Mouse (Mus musculus): ENCODE results near the gene Mst1r. TPM values are rescaled to one million over a fixed set of nuclear protein-coding genes. Genes with fewer than 3 reads are reported as not detected.

Mst1r gene
- 1 to 10 TPM; 1.3 to 2.4 TPM for total RNA-seq (2021)
- long read RNA-seq, experiment 1: 0 reads
- long read RNA-seq, experiment 2: 0 reads

DNA sequence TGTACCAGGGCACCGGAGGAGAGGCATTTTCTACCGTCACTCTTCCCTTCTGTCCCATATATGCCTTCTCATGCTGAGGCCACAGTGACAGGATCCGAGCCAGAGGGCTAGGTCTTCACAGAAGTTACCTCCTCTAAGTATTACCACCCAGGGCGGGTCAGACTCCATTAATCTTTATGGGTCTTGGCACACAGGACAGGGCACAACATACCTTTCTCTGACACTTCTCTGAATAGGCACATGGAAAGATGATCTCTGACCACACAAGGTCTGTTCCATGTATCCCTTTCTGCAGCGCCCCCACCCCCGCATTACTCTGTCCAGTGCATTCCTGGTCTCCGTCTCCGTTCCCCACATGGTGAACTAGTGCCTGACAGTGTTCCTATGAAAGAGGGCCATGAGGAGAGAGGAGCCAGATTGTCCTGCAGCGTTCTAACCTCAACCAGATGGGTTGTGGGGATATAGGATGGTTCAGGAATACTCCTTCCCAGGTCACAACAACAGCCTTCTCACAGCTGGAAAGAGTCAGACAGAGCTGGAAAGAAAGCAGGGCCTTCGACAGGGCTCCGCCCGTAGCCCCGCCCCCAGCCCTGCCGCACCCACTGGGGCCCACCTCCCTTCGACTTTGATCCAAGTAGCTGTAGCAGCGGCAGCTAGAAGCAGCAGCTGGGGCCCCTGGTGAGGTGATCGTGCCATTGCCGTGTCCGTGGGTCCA, at the start of gene Mst1r:
TSS of gene Mst1r (plus strand) at position 622 of the 715 bp plus-strand sequence.
- H3K4me3 ChIP-seq: peak within 1 kb of the TSS; percentile 20; the same call in 1 of the 2 replicates
- no peak for TF ChIP-seq CTCF (conservative IDR thresholded peaks at IDR 0.05)
- H3K27ac ChIP-seq: no peak within 1 kb of the TSS
- DNase-seq (ENCODE audit: low spot score in 2 of 2): no peak

DNA sequence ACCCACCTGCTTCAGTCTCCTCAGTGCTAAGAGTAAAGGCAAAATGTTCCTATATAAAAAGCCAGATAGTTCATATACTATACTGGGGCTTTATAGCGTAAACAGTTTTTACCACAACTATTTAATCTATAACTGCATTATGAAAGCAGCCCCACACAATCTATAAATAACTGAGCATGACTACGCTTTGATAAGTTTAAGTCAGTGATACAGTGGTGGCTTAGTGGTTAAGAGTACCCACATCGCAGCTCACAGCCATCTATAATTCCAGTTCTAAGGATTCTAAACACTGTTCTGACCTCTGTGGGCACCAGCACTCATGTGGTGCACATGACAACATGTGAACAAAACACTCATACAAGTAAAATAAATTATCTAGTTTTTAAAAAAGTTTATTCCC, 48.3 kb upstream of the Mst1r start:
- no peak overlapping the region for H3K27ac ChIP-seq
- H3K4me3 ChIP-seq: no peak overlapping the region
- DNase-seq (ENCODE audit: low spot score in 2 of 2): no peak
- no peak for TF ChIP-seq CTCF (conservative IDR thresholded peaks at IDR 0.05)

DNA sequence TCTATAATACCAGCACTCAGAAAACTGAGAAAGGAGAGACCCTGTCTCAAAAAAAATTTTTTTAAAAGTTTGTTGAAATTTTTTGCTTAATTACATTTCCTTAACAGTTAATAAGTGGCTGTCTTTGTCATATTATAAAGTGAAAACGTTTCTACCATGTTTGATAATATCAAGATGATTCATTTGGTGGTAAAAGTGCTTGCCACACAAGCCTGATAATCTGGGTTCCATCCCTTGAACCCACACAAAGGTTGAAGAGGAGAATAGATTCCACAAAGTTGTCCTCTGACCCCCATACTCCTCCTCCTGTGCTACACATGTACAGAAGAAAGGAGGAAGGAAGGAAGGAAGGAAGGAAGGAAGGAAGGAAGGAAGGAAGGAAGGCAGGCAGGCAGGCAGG, 42.2 kb upstream of the Mst1r start:
- H3K4me3 ChIP-seq: no peak overlapping the region
- H3K27ac ChIP-seq: no peak overlapping the region
- DNase-seq (ENCODE audit: low spot score in 2 of 2): no peak
- no peak for TF ChIP-seq CTCF (conservative IDR thresholded peaks at IDR 0.05)

DNA sequence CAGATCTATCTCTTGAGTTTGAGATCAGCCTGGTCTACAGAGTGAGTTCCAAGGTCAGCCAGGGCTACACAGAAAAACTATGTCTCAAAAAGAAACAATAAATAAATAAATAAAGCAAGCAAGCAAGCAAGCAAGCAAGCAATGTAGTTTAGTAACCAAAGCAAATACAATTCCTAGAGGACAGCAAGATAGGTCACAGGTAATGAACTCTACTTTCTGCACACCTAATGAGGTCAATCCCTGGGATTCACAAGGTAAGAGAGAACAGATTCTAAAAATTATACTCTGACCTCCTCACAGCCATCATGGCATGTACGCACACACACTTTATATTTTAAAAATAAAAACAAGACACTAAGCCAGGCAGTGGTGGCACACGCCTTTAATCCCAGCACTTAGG, 40.6 kb upstream of the Mst1r start:
- H3K4me3 ChIP-seq: no peak overlapping the region
- DNase-seq (ENCODE audit: low spot score in 2 of 2): no peak
- no peak overlapping the region for H3K27ac ChIP-seq
- no peak for TF ChIP-seq CTCF (conservative IDR thresholded peaks at IDR 0.05)

DNA sequence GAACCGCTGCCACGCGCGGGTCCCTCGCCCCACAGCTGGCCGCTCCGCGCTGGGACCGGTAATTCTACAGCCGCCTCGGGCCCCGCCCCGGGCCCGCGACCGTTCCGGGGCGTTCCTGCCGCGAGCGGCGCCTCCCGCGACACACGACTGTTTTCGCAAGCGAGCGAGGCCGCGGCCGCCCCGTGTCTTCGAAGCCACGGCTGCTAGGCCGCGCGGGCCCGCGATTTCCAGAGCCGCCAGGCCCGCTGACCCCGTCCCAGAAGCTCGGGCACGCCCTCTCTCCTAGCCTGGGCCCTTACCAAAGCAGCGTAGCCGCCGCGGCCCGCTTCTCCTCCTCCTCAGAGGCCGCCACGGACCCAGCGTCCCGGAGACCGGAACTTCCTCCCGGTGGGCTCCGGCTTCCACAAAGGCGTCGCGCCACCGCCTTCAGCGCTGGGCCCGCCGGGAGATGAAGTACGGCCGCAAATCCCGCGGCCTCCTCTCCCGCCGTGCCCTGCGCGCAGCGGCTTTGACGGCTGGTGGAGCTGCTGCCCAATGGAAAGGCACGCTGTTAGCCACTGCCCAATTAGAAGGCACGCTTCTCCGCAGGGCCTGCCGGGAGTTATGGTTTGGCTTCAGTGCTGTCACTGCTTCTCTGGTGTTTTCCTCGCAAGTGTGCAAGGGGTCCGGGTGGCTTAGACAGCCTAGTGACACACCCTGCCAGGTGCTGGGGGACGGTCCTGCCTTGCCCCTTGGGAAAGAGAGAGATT, 34.1 kb upstream of the Mst1r start:
- peak; percentile 94 to 97 for DNase-seq (ENCODE audit: low spot score in 2 of 2)
- peak overlapping the region; percentile 86 for H3K4me3 ChIP-seq
- no peak for TF ChIP-seq CTCF (conservative IDR thresholded peaks at IDR 0.05)
- H3K27ac ChIP-seq: peak overlapping the region; percentile 90

DNA sequence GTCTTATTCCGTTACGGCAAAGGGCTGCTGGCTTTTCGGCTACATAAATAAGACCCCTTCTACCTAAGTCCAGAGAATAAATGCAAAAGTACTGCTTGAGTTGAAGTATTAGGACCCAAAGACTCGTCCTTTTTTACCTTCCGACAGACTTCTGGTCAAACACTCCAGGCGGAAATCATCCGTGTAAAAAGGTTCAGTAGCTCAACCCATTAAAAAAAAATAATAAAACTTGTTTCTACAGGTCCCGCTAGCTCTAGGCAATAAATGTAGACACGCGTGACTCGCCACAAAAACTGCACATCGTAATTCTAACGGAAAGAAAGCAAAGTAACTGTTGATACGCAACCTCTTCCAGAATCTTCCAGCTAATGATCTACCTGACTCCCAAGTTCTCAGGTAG, 33.5 kb upstream of the Mst1r start, which contains the start of gene Rbm6:
TSS of gene Rbm6 (minus strand) at position 101 of the 400 bp plus-strand sequence.
- Histone ChIP-seq H3K4me3 (peak within 1 kb of the TSS; percentile 86), H3K27ac (peak within 1 kb of the TSS; percentile 90)
- no peak for DNase-seq (ENCODE audit: low spot score in 2 of 2)
- TF ChIP-seq CTCF (conservative IDR thresholded peaks at IDR 0.05): no peak

DNA sequence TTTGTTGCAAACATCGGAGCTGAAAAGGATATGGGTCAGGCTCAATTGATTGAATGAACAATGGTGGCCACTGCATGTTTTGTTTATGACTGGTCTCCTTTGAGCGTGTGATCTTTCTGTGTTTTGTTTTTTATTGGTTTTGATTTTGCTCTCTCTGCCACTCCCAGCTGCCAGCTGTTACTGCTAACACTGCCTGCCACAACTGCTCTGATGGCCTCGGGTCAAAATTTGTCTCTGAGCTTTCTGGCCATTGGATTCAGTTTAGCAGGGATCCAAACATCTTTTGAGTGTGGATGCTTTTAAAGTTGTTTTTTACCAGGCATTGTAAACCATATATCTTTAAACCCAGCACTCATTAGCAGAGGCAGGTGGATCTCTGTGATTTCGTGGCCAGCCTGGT, 26.3 kb upstream of the Mst1r start:
- no peak overlapping the region for H3K27ac ChIP-seq
- TF ChIP-seq CTCF (conservative IDR thresholded peaks at IDR 0.05): no peak

DNA sequence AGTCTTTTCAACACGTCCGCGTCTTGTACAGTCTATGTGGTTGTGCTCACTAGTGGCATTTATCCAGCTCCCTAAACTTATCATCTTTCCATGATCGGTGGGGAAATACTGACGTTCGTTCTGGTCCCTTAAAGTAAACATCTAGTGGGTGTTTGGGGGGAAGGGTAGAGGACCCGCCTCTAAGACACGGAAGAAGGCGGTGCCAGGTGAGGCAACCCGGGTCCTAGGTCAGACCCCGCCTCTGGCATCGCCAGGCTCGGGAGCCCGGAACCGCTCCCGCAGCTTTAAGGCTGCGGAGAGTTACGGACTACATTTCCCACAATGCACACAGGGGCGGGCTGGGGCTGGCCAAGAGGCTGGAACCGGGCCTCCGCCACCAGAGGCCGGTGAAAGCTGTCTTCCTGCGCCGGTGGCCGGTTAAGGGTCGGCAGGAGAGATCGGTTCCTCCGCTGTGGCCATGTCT, 18.8 kb upstream of the Mst1r start, which contains the start of gene Mon1a:
TSS of gene Mon1a (plus strand) at position 348 of the 463 bp plus-strand sequence.
- H3K27ac ChIP-seq: peak within 1 kb of the TSS; percentile 92
- peak within 1 kb of the TSS; percentile 98 for H3K4me3 ChIP-seq
- DNase-seq (ENCODE audit: low spot score in 2 of 2): peak; percentile 83 to 92
- TF ChIP-seq CTCF (conservative IDR thresholded peaks at IDR 0.05): no peak

More for the DNA sequence above, 26.3 kb upstream of the Mst1r start:
- H3K4me3 ChIP-seq: no peak overlapping the region
- DNase-seq (ENCODE audit: low spot score in 2 of 2): no peak

DNA sequence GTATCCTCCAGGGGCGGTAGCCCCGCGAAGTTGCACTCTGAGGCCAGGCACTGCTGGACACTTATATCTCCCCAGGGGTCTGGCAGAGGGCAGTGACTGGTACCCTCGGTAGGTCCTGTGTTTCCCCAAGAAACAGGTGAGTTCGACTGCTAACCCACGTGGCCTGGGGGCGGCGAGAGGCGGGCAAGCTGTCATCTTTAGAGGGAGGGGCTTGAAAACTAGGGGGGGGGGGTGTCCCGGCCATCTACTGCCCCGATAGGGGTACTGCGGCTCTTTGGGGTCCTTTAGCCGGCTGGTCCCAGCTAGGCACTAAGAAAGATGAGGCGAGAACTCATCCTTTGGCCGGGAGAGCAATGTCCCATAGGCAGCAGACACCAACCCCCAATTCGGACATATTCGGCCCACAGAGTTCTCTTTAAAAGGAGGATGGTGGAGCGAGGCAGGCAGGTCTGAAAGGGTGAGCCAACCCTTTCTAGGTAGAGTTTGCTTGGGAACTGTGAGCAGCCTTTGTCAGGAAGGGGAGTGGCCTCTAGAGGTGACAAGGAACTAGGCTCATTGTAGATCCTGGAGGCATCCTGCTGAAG, 18.3 kb upstream of the Mst1r start:
- no peak for DNase-seq (ENCODE audit: low spot score in 2 of 2)
- Histone ChIP-seq H3K27ac (peak overlapping the region; percentile 92), H3K4me3 (peak overlapping the region; percentile 98)
- peak; percentile 55 for TF ChIP-seq CTCF (conservative IDR thresholded peaks at IDR 0.05)

DNA sequence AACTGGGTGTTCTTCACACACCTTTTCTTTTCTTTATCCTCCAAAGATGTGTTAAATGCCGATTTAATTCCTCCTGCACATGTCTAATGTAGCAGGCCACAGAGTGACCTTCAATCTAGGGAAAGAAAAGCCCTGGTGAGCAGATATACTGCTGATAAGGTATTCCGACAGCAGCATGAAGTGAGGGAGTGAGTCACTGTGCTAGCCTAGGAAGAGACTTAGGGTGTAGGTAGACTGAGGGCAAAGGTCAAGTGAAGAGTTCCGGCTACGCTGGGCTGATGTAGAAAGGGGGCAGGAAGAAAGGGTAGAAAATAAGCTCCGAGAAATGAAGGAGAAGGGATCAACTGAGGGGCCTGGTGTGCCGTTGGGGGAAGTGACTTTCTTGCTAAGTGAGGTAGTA, 16.4 kb upstream of the Mst1r start:
- no peak overlapping the region for H3K27ac ChIP-seq
- no peak for DNase-seq (ENCODE audit: low spot score in 2 of 2)
- H3K4me3 ChIP-seq: no peak overlapping the region
- TF ChIP-seq CTCF (conservative IDR thresholded peaks at IDR 0.05): no peak

DNA sequence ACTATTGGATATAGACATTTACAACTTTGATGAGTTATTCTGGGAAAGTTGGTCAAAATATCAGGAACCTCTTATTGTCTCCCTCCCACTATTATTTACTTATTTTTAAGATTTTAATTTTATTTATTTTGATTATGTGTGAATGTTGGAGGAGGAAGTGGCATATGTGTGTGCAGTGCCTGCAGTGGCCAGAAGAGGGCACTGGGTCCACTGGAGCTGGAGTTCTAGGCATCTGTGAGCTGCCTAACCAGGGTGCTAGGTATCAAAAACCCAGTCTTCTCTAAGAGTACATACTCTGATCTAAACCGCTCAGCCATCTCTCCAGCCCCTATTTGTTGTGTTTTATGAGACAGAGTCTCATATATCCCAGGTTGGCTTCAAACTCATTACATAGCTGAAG, 15.7 kb upstream of the Mst1r start:
- peak; percentile 72 for TF ChIP-seq CTCF (conservative IDR thresholded peaks at IDR 0.05)
- Histone ChIP-seq H3K4me3 (no peak overlapping the region), H3K27ac (no peak overlapping the region)
- no peak for DNase-seq (ENCODE audit: low spot score in 2 of 2)

DNA sequence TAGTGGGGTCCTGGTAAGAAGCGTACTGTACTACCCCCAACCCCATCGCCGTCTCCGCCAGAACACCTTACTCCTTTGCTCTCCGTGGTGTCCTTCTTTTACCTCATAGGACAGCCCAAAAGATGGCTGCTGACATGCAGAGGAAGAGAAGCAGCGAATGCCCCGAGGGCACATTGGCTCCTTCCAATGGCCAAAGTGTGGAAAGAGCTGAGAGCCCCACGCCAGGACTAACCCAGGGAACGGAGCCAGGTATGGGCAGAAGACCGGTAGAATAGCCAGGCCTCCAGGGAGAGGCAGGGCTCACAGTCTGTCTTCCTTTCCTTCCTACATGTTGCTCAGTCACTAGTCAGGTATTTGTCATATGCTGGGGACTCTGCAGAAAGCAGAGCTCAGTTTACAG, 8.1 kb upstream of the Mst1r start:
- TF ChIP-seq CTCF (conservative IDR thresholded peaks at IDR 0.05): no peak
- Histone ChIP-seq H3K4me3 (no peak overlapping the region), H3K27ac (no peak overlapping the region)
- no peak for DNase-seq (ENCODE audit: low spot score in 2 of 2)

DNA sequence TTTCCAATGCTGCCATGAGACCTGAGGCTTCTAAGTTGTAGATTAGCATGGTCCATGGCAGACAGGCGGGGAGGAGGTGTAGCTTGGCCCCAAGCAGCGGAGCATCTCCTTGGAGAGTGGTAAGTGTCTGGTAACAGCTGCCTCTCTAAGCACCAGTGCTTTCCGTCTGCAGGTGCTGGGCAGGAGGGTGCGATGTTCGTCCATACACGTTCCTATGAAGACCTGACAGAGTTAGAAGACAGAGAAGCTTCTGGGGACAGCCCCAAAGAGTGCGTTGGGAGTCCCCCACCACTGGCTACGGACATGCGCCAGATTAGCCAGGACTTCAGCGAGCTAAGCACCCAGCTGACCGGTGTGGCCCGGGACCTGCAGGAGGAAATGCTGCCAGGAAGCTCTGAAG, 6.8 kb upstream of the Mst1r start:
- TF ChIP-seq CTCF (conservative IDR thresholded peaks at IDR 0.05): no peak
- Histone ChIP-seq H3K4me3 (no peak overlapping the region), H3K27ac (no peak overlapping the region)
- DNase-seq (ENCODE audit: low spot score in 2 of 2): no peak

Data from layer of hippocampus, adult 2 months (tissue).